Mouse (Mus musculus) limb, embryonic 14.5 days (tissue): ENCODE results near the gene Bsnd. TPM values are rescaled to one million over a fixed set of nuclear protein-coding genes. Genes with fewer than 3 reads are reported as not detected.

Experiments
- ATAC-seq: fragments of 200-750 bp; cut with Nextera tagmentation; 2 replicates; pipeline ENCODE4 v1.8.0; 2017; ENCODE audit warnings: low read depth, moderate number of reproducible peaks, moderate TSS enrichment; ENCODE audit not compliant: low FRiP score
- DNase-seq: peaks from one replicate; pipeline ENCODE4 v3.0.0-alpha.2; 2015; ENCODE audit warnings: low spot score
- H3K27ac ChIP-seq: fragments of 300-500 bp; sonication (generic); replicated peaks from 2 replicates; pipeline ENCODE4 v1.5.1; 2014; ENCODE audit warnings: low read depth, mild to moderate bottlenecking, low read length, moderate library complexity, mixed read lengths
- H3K27me3 ChIP-seq: fragments of 300-500 bp; sonication (generic); 2 replicates; pipeline ENCODE4 v1.6.1; 2014; ENCODE audit warnings: low read length, mixed read lengths; ENCODE audit not compliant: control insufficient read depth, insufficient read depth
- H3K36me3 ChIP-seq: fragments of 300-500 bp; sonication (generic); 2 replicates; pipeline ENCODE4 v1.6.1; 2014; ENCODE audit warnings: mild to moderate bottlenecking, low read length, moderate library complexity, mixed read lengths; ENCODE audit not compliant: control insufficient read depth, insufficient read depth
- H3K4me1 ChIP-seq: fragments of 300-500 bp; sonication (generic); 2 replicates; pipeline ENCODE4 v1.6.1; 2014; ENCODE audit warnings: antibody characterized with exemption, low read length, mixed read lengths; ENCODE audit not compliant: control insufficient read depth, insufficient read depth
- H3K4me2 ChIP-seq: fragments of 300-500 bp; sonication (generic); replicated peaks from 2 replicates; pipeline ENCODE4 v1.6.1; 2014; ENCODE audit warnings: low read depth, mild to moderate bottlenecking, low read length, moderate library complexity; ENCODE audit not compliant: severe bottlenecking
- H3K4me3 ChIP-seq: fragments of 300-500 bp; sonication (generic); replicated peaks from 2 replicates; pipeline ENCODE4 v1.5.1; 2014; ENCODE audit warnings: low read length
- H3K9ac ChIP-seq: fragments of 300-500 bp; sonication (generic); 2 replicates; pipeline ENCODE4 v1.6.1; 2014; ENCODE audit warnings: mild to moderate bottlenecking, low read depth, low read length, moderate library complexity; ENCODE audit not compliant: severe bottlenecking
- H3K9me3 ChIP-seq: fragments of 300-500 bp; sonication (generic); 2 replicates; pipeline ENCODE4 v1.6.1; 2016; ENCODE audit warnings: low read length; ENCODE audit not compliant: control insufficient read depth
- POLR2A ChIP-seq: fragments of 200-500 bp; IDR thresholded peaks from 2 replicates; pipeline ENCODE4 v1.8.0; 2012; ENCODE audit warnings: inconsistent platforms, mild to moderate bottlenecking, moderate library complexity, borderline replicate concordance; ENCODE audit not compliant: insufficient read depth, insufficient read length; ENCODE audit errors: extremely low read depth
- WGBS: fragments of 180-500 bp; shearing (Covaris S2); extraction: QIAGEN DNeasy Blood & Tissue Kit; methylation state at CpG from one replicate; pipeline ENCODE4 v1.1.7; 2014; 5-methylcytosine and 5-hydroxymethylcytosine counted together
- polyA plus RNA-seq, 2 experiments: library from polyadenylated mRNA; depleted of rRNA in 1 of 2; stranded (reverse) in 1 of 2; unstranded in 1 of 2; fragments of >200 nt; fragmentation: Nextera tagmentation in 1 of 2; extraction: Ambion mirVana in 1 of 2; gene quantifications; 2 replicates each; pipeline versions ENCODE4 v1.2.1 to v1.2.3; 2012 to 2014

The Bsnd gene
- polyA plus RNA-seq (2012; rRNA removed) = not detected in 2 replicates
- not detected in 2 replicates for polyA plus RNA-seq (2014; fragmentation: Nextera tagmentation; extraction: Ambion mirVana)

DNA sequence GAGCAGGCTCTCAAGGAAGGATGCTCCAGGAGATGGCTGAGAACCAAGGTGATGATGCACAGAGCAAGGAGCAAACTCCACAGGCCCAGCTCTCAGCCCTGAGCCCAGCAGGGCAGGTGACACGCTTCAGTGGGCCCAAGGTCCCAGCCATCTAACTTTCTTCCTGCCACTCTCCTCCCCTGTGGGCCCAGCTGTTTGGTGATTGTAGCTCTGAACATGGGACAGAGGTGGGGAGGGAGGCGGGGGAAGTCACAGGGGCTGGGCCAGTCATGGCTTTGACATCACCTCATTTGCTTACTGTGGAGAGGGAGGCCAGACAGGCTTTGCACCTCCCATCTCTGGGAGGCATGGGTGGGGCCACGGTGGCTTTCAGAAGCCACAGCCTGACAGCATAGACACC, at the start of gene Bsnd:
Gene Bsnd (minus strand): TSS at position 168 of the 400 bp plus-strand sequence.
- Histone ChIP-seq H3K4me3 (no peak within 1 kb of the TSS), H3K4me1 (no peaks in the 10 kb centered on the region), H3K9me3 (no peaks in the 10 kb centered on the region), H3K27me3 (no peaks in the 10 kb centered on the region), H3K9ac (no peak within 1 kb of the TSS), H3K4me2 (no peak within 1 kb of the TSS), H3K27ac (no peak within 1 kb of the TSS), H3K36me3 (no peaks in the 10 kb centered on the region)
- TF ChIP-seq POLR2A = no peak
- 45% methylated on average over 3 of the region's 3 CpGs for WGBS
- ATAC-seq = no peak
- no peak for DNase-seq

DNA sequence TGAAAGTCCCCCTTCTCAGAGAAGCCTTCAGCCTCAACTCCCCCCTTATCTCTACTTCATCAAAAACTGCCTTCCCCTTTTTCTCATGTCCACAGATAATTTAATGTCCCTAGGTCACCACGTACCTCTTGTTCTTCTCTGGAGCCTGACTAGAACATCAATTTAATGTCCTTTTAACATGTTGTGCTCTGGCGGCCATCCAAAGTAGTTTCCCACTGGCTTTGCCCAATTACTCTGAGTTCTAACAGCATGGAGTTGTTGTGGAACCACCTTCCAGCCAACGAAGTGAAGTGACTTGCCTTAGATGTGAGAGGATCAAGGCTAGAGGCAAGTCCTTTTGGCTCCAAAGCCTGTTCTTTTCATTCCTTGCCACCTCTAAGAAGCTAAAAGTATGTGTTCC, 49.4 kb upstream of the Bsnd start:
- Histone ChIP-seq H3K27me3 (no peaks in the 10 kb centered on the region), H3K9me3 (no peaks in the 10 kb centered on the region), H3K9ac (no peak overlapping the region), H3K36me3 (no peaks in the 10 kb centered on the region), H3K27ac (no peak overlapping the region), H3K4me1 (no peaks in the 10 kb centered on the region), H3K4me2 (no peak overlapping the region), H3K4me3 (no peak overlapping the region)
- no peak for DNase-seq
- no peak for ATAC-seq
- no peak for TF ChIP-seq POLR2A
- WGBS = 44% methylated on average over 3 of the region's 3 CpGs

DNA sequence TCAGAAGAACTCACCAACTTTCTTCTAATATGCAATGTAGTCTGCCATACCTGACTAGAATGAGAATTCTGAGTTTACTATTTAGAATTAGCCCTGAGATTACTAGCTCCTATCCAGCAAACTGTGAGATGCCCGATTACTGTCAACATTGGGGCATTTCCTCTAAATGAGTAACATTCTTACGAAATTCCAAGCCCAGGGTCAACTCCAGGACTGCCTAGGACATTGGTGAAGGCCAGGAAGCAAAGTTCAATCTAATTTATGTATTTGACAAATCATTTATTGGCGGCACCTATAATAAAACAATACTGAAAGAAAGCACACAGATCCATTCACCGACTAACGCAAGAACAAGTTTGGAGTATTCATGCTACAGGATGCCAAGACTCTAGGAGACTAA, 47.7 kb upstream of the Bsnd start:
- Histone ChIP-seq H3K36me3 (no peaks in the 10 kb centered on the region), H3K4me2 (no peak overlapping the region), H3K4me1 (no peaks in the 10 kb centered on the region), H3K4me3 (no peak overlapping the region), H3K27ac (no peak overlapping the region), H3K9ac (no peak overlapping the region), H3K27me3 (no peaks in the 10 kb centered on the region), H3K9me3 (no peaks in the 10 kb centered on the region)
- ATAC-seq (no peak), DNase-seq (no peak)
- no peak for TF ChIP-seq POLR2A
- 91% methylated on average over 5 of the region's 5 CpGs for WGBS

DNA sequence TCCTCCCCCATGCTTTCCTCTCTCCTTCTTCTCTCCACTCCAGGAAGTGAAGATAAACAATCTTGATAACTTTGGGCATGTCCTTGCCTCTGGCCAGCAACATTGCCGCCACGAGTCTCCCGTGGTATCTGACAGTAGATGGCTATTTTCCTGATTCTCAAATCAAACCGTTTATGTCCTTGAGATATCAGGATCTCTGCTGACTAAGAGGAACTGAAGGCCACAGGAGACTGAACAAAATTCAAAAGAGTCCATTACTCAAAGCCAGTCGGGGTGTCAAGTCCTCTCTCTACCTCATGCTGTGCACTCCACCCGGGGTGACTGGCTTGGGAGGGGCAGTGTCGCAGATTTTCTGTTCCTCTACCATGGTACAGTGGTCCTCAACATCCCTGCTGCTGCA, 42.2 kb upstream of the Bsnd start:
- Histone ChIP-seq H3K4me2 (no peak overlapping the region), H3K9ac (no peak overlapping the region), H3K36me3 (no peaks in the 10 kb centered on the region), H3K27me3 (no peaks in the 10 kb centered on the region), H3K9me3 (no peaks in the 10 kb centered on the region), H3K27ac (no peak overlapping the region), H3K4me3 (no peak overlapping the region), H3K4me1 (no peaks in the 10 kb centered on the region)
- ATAC-seq = no peak
- no peak for TF ChIP-seq POLR2A
- 66% methylated on average over 7 of the region's 7 CpGs for WGBS
- no peak for DNase-seq

DNA sequence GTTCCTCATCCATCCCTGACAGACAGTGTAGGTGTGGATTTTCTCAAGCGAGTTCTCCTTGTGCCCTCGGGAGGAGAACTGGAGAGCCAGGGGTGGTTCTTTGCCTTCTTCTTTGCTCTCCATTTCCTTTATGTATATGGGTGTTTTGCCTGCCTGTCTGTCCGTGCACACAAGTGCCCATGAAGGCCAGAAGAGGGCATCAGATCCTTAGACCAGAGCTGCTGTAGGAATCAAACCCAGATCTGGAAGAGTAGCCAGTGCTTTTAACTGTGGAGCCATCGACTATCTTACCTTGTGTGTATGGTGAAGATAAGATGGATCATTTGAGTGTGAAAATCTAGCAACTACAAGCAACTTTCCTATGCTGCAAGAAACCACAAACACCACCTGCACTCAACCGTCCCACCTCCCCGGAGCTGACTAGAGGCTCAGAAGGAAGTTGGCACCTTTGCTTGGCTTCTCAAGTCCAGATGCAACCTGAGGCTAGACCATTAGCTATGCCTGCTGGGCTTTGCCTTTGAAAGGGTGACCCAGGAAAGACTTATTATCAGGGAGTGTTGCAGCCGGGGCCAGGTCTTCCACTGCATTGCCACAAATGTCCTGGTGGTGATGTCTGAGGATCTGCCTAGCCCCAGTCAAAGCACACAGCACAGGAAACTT, 41.5 kb upstream of the Bsnd start:
- Histone ChIP-seq H3K4me2 (no peak overlapping the region), H3K27ac (no peak overlapping the region), H3K9me3 (no peaks in the 10 kb centered on the region), H3K27me3 (no peaks in the 10 kb centered on the region), H3K4me1 (no peaks in the 10 kb centered on the region), H3K4me3 (no peak overlapping the region), H3K9ac (no peak overlapping the region), H3K36me3 (no peaks in the 10 kb centered on the region)
- DNase-seq (no peak), ATAC-seq (no peak)
- TF ChIP-seq POLR2A = no peak
- WGBS = 51% methylated on average over 7 of the region's 7 CpGs
